Mouse (Mus musculus) ovary, postnatal 36 days (tissue): ENCODE results near the gene Tas2r137.

Experiments
- DNase-seq: peaks from one replicate; pipeline ENCODE4 v3.0.0; 2022; ENCODE audit warnings: low spot score, mixed read lengths

The Tas2r137 gene

DNA sequence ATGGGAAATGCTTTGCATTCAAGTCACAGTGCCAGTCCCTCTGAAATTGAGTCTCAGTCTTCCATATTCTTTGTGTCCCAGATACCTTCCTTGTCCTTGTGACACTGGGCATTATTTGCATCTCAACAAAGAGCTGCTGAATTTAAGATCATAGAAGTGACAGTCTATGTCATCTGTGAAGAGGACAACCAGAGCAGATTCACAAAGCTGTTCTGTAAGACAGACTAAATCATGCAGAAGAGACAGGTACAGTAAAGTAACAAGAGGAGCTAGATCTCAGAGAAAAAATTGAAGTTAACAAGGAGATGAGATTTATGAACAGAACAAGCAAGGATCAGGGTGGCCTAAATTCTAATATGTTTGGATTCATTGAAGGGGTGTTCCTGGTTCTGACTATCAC, at the start of gene Tas2r137:
Gene Tas2r137 (plus strand): TSS at position 301 of the 400 bp plus-strand sequence.
- no peak for DNase-seq

DNA sequence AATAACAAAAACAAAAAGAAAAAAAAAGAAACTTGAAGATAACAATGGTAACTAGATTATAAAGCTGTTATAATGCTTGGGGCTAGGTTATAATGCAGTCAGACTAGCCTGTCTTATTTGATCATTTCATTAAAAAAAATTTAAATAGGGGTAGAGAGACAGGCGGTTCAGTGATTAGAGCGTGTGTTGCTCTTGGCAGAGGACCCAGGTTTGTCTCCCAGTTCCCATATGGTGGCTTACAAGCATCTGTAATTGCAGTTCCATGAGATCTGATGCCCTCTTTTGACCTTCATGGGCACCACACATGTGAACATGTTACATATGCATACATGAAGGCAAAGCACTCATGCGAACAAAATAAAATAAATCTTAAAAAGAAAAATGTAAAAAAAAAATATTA, 49.8 kb upstream of the Tas2r137 start:
- DNase-seq, result no peak

DNA sequence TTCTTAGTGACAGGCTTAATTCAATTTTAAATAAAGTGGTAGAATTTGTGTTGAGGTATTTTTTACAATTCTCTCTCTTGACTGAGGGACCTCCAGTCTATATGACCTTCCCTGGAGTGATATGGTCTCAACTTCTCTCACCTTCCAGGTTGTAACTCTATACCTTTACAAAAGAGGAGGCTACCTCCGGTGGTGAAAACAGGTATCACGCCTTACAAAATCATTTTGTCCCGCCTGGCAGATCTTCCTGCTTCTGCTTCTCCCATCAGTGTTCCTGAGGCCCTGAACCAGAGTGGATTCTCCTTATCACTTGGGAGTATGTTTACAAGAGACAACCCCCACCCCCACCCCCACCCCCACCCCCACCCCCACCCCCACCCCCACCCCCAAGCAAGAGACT, 49.3 kb upstream of the Tas2r137 start:
- no peak for DNase-seq

DNA sequence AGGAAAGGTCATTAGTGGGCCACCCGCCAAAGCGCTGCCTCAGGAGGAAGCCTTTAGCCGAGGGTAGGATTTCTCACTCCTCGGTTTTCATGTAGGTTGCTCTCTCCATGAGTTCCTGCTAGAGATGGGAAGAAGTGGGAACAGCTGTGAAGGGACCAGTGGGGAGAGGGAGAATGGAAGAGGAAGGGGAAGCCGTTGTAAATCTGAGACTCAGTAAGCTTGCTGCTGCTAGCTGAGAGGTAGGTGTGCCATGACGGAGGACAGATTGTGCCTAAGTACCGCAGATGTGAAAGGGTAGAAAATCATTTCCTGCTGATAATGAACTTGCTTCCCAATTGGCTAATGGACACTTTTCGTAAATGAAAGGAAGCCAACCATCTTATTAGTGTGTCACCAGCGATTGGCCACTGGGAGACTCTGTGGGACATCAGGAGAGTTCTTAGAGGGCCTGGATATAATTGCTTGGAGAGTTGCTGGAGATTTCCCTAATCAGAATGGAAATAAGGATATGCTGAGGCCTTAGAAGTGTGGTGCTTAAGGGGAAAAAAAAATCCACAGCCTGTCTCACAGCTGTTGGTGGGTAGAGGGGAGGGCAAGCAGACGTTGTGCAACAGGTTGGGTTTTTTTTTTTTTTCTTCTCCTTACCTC, 47.6 kb upstream of the Tas2r137 start:
- DNase-seq, result no peak

DNA sequence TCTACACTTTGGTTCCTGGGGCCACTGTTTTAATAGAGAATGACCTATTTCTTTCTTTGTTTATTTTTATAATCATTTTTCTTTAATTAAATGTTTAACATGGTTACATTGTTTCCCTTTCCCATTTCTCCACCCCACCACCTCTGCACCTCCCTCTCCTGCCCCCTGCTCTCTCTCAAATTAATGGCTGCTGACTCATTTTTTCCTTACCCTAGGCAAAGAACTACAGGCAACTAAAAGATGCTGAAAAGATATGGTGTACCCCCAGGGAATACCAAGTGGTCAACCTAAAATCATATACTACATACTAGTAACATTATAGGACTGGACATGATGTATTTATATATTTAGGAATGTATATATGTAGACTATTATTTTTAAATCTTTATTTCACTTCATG, 42.4 kb upstream of the Tas2r137 start:
- DNase-seq, result no peak

DNA sequence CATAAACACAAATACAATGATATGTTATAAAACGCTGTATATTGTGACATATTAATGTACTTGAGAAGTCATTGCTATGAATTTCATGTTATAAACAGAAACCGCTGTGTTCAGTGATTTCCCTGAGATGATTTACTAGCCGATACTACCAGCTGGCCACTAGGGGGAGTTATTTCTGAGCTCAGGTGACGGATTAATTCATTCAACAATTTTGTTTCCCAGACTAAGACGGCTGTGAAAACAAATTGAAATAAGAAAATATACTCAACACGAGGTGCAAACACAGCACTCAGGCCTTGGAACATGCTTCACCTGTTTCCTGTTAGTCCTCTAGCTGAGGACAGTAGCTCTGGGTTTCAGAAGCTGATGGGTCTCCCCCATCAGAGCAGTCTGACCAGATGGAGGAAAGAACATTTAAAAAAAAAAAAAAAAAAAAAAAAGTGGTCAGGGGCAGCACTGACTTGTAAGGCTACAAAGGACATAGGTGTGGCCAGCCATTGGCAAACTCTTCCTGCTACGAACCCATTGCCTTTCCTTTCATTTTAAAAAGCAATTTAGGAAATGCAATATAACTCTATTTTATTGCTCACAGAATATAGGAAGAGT, 36.5 kb upstream of the Tas2r137 start:
- DNase-seq, result no peak

DNA sequence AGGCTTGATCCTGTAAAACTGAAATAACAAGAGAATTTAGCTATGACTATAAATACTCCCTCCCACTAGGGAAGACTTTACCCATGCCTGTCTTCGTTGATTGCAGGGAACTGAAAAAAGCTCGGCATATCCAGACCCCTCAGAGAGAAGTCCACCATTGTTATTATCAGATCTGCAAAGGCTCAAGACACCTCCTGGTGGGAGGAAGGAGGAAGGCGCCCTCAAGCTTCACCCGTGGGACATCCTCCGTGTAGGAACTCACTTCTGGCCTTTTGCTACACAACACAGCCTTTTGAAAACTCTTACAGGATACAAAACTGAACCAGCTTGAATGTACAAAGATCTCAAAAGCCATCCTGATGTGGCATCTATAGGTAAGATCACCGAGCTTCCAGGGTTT, 25.3 kb upstream of the Tas2r137 start:
- DNase-seq, result no peak

DNA sequence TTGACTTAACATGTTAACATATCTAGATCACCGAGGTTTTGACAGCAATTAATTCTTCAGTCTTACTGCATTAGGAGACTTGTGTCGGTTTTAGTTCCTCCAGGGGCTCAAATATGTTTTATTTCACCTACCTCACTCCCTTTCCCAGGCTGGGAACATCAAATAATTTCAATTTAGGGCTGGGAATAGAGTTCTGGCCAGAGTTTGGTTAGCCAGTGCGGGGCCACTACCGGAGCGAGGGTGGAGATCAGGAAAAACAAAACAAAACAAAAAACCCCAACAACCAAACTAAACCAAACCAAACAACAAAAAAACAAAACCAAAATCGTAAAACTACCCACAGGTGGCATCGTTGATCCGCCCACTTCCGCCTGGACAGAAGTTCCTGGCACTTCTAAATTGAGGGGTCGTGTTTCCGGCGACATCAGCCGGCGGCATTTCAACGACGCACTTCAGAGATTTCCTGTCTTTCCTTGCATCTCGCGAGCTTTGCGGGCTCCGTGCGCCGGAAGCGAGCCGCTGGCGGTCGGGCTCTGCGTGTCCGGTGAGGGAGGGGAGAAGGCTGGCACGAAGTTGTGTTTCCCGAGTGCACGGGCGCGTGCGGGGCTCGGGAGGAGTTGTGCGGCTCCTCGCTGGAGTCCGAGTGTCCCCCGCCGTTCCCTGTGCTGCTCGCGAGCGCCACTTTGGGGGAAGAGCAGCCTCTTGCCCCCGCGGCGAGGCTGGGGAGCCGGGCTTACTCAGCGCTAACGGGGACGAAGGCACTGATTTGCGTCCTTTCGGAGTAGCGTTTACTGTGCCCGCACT, 19.9 kb upstream of the Tas2r137 start, which contains the start of gene Ssbp1:
Gene Ssbp1 (plus strand): TSS at position 437 of the 804 bp plus-strand sequence.
- peak; percentile 88 for DNase-seq

DNA sequence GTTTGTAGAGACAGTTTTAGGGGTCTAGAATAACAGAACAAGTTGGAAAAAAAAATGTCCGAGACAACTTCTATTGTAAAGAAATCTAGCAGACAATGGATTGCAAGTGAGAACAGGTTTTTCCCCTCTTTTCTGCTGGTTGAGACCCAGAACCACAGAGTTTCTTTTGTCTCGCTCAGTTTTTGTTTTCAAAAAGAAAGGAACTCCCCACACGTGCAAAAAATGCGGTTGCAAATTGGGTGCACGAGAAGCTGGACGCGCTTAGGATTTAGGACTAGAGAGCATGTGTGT, 19.4 kb upstream of the Tas2r137 start:
- no peak for DNase-seq

DNA sequence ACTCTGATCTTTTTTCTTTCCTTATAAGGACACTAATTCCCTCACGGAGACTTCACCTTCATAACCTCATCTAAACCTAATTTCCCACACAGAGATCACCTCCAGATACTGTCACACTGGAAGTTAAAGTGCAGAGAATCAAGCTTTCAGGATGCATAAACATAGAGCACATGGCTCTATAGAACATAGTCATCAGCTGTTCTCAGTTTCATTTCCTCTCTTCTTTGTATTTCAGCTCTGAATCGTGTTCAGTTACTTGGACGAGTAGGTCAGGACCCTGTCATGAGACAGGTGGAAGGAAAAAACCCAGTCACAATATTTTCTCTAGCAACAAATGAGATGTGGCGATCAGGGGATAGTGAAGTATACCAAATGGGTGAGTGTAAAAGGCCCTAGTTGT, 14.9 kb upstream of the Tas2r137 start:
- no peak for DNase-seq

DNA sequence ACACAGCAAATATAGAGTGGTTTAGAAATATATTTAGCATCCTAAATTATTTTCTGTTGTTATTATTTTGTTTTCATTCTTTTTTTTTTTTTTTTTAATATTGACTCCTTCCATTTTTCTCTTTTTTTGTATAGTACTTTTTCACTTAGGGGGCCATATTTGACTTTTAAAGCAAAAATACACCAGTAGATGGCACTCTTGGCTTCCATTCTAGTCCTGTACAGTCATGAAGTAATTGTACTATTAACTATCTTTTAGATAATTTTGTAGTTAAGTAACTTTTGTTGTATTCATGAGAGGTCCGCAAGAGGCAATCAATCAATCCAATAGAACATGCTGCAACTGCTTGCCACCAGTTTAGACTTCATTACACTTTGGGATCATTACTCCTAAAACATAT, 11.3 kb upstream of the Tas2r137 start:
- no peak for DNase-seq

DNA sequence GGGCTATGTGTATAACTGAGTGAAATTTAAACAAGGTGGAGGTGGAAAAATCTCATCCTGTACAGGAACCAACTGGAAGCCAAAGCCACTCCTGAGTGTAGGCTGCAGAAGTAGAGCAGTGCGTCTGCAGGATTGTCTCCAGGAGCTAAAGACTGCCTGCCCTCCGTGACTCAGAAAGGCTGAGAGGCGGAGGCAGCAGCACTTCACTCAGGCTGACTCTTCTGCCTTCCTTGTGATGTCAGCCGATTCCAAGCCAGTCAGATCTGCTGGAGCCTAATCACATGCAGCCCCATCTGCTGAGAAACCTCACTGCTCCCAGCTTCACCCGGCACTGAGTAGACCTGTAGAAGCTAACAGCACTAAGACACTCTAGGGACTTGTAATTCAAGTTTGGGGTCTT, 8.7 kb upstream of the Tas2r137 start:
- no peak for DNase-seq

DNA sequence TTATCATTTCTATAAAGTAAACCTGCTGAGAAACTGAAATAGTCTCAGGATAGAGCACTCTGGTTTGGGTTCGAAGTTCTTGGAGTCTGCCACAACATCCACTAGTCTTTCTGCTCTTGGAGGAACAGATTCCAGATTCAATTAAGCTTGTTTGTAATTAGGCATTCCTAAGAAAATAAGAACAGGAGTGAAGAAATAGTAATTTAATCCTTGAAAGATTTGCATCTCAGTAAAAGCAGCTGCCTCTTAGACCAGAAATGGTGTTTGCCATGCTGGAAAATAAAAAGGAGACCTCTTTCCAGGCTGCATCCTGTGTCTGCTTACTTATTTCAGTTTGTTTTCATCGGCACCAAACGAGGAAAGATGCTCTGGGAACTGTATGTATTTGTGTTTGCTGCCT, 2.2 kb downstream of the Tas2r137 start, which contains the start of gene Tas2r108:
Gene Tas2r108 (plus strand): TSS at position 301 of the 400 bp plus-strand sequence.
- no peak for DNase-seq

DNA sequence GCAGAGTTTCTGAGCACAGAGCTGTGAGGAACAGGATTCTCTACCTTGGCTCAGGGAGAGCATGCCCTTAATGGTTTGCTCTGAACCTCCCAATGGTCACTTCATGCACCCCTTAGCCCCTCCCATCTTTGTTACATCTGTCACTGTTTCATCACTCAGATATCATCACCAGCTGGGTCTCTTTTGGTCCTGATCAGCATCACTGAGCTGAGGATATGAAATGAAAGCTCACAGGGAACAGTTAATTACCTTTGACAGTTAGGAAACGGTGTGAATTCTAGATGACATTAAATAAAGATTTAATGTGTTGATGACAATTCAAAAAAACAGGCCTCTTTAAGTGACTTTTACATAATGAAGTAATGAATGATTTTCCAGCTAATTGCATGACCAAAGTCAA, 28.4 kb downstream of the Tas2r137 start, which contains the start of gene Prss37:
Gene Prss37 (minus strand): TSS at position 101 of the 400 bp plus-strand sequence.
- DNase-seq, result no peak
